Mouse (Mus musculus) inflammation-experienced regulatory T-cells (primary cell): ENCODE measurements around the gene Hbb-bh1. TPM values are rescaled to one million over a fixed set of nuclear protein-coding genes. Genes with fewer than 3 reads are reported as not detected.

Experiments
- polyA plus RNA-seq, 2 experiments: library from polyadenylated mRNA; unstranded; fragments of 100-300 nt; shearing (Covaris generic); gene quantifications; one replicate each; pipeline ENCODE4 v1.2.1; 2017

Hbb-bh1 gene
- polyA plus RNA-seq, result 1 to 10 TPM; 1.6 to 7.8 TPM

DNA sequence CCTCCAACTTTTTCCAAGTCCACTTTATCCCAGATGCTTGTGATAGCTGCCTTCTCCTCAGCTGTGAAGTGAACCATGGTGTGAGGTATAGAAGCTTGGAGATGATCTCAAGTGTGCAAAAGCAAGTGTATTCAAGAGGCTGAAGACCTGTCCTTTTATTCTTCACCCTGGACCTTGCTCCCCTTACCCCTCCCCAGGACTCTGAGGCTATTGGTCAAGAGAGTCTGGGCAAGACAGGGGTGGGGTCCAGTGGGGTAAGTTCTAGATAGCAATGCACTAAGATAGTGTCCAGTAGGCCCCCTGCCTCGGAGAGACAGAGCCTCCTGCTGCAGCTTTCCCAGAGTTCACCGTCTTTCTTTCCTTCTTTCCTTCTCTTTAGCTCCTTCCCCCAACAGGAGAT is at the start of gene Hbb-bh1:
Hbb-bh1 (minus strand) TSS at position 131 of the 400 bp plus-strand sequence.

DNA sequence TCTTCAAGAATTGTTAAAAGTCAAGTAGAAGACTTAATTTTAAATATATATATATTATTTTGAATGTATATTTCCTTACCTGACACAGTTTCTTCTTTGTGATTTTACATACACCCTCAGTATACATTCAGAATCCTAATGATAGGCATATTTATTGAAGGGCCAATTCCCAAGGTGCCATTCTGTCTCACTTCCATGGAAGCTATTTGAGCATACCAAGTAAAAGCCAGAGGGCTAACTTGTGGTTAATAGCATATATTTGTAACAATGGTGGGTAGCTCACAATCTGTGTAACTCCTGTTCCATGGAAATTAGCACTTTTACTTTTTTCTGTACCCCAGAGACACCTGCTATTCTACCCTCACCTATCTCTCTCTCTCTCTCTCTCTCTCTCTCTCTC is 43.2 kb upstream of the Hbb-bh1 start, which contains the start of gene Olfr66:
Olfr66 (minus strand) TSS at position 101 of the 400 bp plus-strand sequence.

GRCm38 (mm10) chr7:103853090-103853489 is 10.1 kb upstream of the Hbb-bh1 start, which contains the start of gene Hbb-y:
Hbb-y (minus strand) TSS chr7:103853216.

GRCm38 (mm10) chr7:103840268-103840667 is 2.7 kb downstream of the Hbb-bh1 start, which contains the start of gene Hbb-bh2:
Hbb-bh2 (minus strand) TSS chr7:103840520.

GRCm38 (mm10) chr7:103827808-103828207 is 15.2 kb downstream of the Hbb-bh1 start, which contains the start of gene Hbb-bs:
Hbb-bs (minus strand) TSS chr7:103828096.

DNA sequence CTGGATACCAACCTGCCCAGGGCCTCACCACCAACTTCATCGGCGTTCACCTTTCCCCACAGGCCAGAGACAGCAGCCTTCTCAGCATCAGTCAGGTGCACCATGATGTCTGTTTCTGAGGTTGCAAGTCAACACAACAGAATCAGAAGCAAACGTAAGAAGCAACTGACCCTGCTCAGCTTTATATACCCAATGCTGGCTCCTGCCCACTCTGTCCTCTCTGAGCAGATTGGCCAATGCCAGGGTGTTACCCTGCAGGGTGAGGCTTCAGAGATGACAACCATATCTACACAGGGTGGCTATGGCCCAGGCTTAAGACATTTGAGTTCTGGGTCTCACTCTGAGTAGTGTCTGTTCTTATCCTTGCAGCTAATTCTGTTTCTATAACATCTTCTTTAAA is 29.2 kb downstream of the Hbb-bh1 start, which contains the start of gene Hbb-bt:
Hbb-bt (minus strand) TSS at position 231 of the 400 bp plus-strand sequence.

DNA sequence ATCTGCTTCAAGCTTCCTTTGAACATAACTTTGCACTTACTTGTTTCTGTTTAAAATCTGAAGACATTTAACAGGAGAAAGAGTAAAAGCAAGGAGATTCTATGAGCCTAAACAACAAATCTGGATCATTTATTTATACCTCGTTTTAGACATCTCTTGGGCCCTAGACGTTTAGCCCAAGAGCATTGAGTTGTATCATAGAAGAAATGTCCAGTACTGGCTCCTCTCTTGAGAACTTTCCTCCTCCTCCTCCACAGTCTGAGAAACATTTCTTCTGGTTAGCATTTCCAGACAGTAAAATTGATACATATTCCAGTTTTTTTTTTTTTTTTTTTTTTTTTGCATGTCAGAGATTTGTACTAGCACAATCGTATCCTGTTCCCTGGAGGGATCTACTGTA is 51.2 kb downstream of the Hbb-bh1 start, which contains the start of gene Olfr67:
Olfr67 (minus strand) TSS at position 101 of the 400 bp plus-strand sequence.

Other genes with a start within 250 kb of the Hbb-bh1 start
- gene Olfr619, start 242.6 kb downstream of the Hbb-bh1 start, polyA plus RNA-seq, result under 1 TPM in 1 of 2 experiments, not detected in 1; 0.11 TPM
- gene Olfr620, start 230.6 kb downstream of the Hbb-bh1 start, polyA plus RNA-seq, result under 1 TPM; 0.24 to 0.61 TPM
- gene Olfr622, start 200.5 kb downstream of the Hbb-bh1 start, polyA plus RNA-seq, result not detected
- not detected for gene Olfr623, start 179.5 kb downstream of the Hbb-bh1 start, polyA plus RNA-seq
- gene Olfr624, start 172.0 kb downstream of the Hbb-bh1 start, polyA plus RNA-seq, result under 1 TPM; 0.05 to 0.10 TPM
- not detected for gene Olfr625-ps1, start 160.4 kb downstream of the Hbb-bh1 start, polyA plus RNA-seq
- gene Olfr243, start 128.5 kb downstream of the Hbb-bh1 start, polyA plus RNA-seq, result not detected
- not detected for gene Olfr628, start 112.8 kb downstream of the Hbb-bh1 start, polyA plus RNA-seq
- not detected for gene Olfr629, start 98.2 kb downstream of the Hbb-bh1 start, polyA plus RNA-seq
- not detected for gene Olfr630, start 85.8 kb downstream of the Hbb-bh1 start, polyA plus RNA-seq
- gene Olfr69, start 71.6 kb downstream of the Hbb-bh1 start, polyA plus RNA-seq, result not detected
- not detected for gene Olfr68, start 63.5 kb downstream of the Hbb-bh1 start, polyA plus RNA-seq
- gene Olfr67, start 51.3 kb downstream of the Hbb-bh1 start, polyA plus RNA-seq, result not detected
- gene Hbb-bt, start 29.2 kb downstream of the Hbb-bh1 start, polyA plus RNA-seq, result 10 to 100 TPM in 1 of 2 experiments, under 1 TPM in 1; 0.96 to 10.7 TPM
- 10 to 100 TPM; 11.6 to 54.5 TPM for gene Hbb-bs, start 15.1 kb downstream of the Hbb-bh1 start, polyA plus RNA-seq
- gene Hbb-bh2, start 2.6 kb downstream of the Hbb-bh1 start, polyA plus RNA-seq, result 1 to 10 TPM in 1 of 2 experiments, under 1 TPM in 1; 0.29 to 2.1 TPM
- under 1 TPM in 1 of 2 experiments, not detected in 1; 0.77 TPM for gene Hbb-y, start 10.1 kb upstream of the Hbb-bh1 start, polyA plus RNA-seq
- not detected for gene Olfr66, start 43.1 kb upstream of the Hbb-bh1 start, polyA plus RNA-seq
- gene Olfr64, start 51.3 kb upstream of the Hbb-bh1 start, polyA plus RNA-seq, result under 1 TPM; 0.05 to 0.42 TPM
- not detected for gene Olfr65, start 60.3 kb upstream of the Hbb-bh1 start, polyA plus RNA-seq
- not detected for gene Olfr631, start 85.7 kb upstream of the Hbb-bh1 start, polyA plus RNA-seq
- not detected for gene Olfr632, start 91.2 kb upstream of the Hbb-bh1 start, polyA plus RNA-seq
- not detected for gene Olfr633, start 101.3 kb upstream of the Hbb-bh1 start, polyA plus RNA-seq
- gene Olfr635, start 128.0 kb upstream of the Hbb-bh1 start, polyA plus RNA-seq, result under 1 TPM; 0.06 to 0.16 TPM
- not detected for gene Olfr638, start 155.6 kb upstream of the Hbb-bh1 start, polyA plus RNA-seq
- under 1 TPM; 0.04 to 0.12 TPM for gene Olfr639, start 174.1 kb upstream of the Hbb-bh1 start, polyA plus RNA-seq
- gene Olfr640, start 182.4 kb upstream of the Hbb-bh1 start, polyA plus RNA-seq, result not detected
- not detected for gene Olfr641, start 192.3 kb upstream of the Hbb-bh1 start, polyA plus RNA-seq
- gene Olfr642, start 209.5 kb upstream of the Hbb-bh1 start, polyA plus RNA-seq, result under 1 TPM in 1 of 2 experiments, not detected in 1; 0.06 TPM
- under 1 TPM; 0.05 to 0.47 TPM for gene 4930516K23Rik, start 218.3 kb upstream of the Hbb-bh1 start, polyA plus RNA-seq
- gene Olfr644, start 228.7 kb upstream of the Hbb-bh1 start, polyA plus RNA-seq, result under 1 TPM in 1 of 2 experiments, not detected in 1; 0.17 TPM
- under 1 TPM in 1 of 2 experiments, not detected in 1; 0.29 TPM for gene Olfr645, start 242.3 kb upstream of the Hbb-bh1 start, polyA plus RNA-seq